Mouse (Mus musculus): ENCODE measurements around the gene Lsg1.

The Lsg1 gene

GRCm38 (mm10) chr16:30549966-30550747 lies 37.2 kb downstream of the Lsg1 start:
- DNase-seq (ENCODE audit: low spot score), result peak; percentile 79

DNA sequence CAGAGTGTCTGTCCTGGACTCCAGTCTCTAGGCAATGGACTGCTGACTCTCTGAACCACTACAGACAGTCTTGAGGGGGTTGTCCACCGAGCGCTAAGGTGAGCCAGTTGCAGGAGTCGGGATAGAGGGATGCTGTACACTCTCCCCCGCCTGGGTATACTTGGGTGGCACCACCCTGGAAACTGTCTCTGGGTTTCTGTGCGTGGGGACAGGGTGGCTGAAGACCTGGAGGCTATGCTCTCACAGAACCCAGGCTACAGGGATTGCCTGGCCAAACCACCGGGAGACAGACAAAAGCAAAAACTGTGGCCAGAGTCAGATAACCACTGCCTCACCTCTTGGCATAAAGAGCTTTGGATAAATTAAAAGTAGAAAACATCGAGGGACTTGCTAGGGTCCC lies 37.9 kb downstream of the Lsg1 start:
- DNase-seq (ENCODE audit: low spot score), result no peak

- DNase-seq (ENCODE audit: low spot score), result no peak
Measured at GRCm38 (mm10) chr16:30548291-30548690, 39.1 kb downstream of the Lsg1 start.

- no peak for DNase-seq (ENCODE audit: low spot score)
Measured at GRCm38 (mm10) chr16:30544693-30545092, 42.7 kb downstream of the Lsg1 start.

DNA sequence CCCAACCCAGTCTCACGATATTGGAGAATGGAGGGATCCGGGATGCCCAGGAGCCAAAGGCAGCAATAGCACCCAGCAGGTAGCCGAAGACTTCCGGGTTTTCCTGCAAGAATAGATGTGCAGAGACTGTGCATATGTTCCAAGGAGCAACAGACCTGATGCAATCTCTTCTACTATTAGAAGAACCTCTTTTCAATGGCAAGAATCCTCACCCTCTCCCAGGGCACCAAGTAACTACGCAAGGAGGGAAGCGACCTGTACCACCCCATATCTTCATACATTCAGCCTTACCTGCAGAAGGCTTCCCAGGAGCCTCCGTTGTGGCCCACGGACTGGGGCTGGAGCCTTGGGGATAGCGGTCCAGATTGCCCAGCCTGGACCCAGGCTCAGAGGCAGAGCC lies 44.0 kb downstream of the Lsg1 start:
- no peak for DNase-seq (ENCODE audit: low spot score)

GRCm38 (mm10) chr16:30542826-30543225 lies 44.6 kb downstream of the Lsg1 start:
- no peak for DNase-seq (ENCODE audit: low spot score)

DNA sequence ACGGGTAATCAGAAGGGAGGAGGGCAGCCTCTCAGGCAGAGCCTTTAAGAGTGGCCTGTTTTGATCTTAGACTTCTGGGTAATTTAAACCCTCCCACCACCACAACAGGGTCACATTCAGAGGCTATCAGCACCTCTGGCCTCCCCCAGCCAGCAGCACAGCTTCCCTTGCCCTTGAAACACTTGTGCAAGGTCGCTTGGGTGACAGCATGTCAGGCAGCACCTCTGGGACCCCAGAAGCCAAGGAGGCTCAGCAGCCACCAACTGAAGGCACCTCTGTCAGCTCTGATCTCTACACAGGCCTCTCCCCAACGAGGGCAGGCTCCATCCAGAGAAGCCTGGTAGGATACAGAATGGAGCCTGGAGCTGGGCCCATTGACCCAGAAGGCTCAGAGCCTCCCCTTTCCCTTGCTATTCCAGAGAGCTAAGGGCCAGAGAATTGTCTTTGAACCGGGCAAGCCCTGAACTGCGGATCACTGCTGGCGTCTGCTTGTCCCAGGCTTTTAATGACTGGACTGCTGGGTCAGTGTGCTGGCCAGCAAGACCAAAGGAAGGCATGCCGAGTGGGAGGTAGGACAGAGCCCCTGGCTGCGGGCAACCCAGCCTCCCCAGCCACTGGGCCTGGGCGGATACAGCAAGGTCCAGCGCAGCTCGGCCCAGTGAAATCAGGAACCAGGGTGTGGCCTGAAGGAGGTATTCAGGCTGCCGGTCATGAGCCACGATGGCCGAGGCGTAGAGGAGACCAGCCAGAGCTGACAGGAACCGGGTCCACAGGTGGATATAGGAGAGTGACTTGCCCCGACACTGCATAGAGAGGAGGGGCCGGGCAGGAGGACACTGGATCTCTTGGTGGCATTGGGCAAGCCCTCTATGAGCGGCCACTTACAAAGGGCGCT lies 47.0 kb downstream of the Lsg1 start:
- no peak for DNase-seq (ENCODE audit: low spot score)

DNA sequence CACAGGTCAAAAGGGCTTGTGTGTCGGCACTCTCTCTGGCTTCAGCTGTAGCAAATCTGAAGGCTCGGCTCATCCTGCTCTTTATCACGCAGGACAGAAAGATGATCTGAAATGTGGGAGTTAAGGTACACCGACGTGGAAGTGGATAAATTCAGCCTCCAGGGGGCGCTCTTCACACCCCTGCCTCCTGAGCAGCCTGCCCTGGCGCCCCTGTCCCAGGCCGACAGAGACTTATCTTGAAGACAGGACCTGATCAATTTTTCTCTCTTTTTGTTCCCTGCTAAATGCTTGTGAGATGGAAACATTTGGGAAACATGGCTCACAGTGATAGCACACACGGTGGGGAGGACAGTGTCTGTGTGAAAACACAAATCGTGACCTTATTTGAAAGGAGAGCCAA lies 48.0 kb downstream of the Lsg1 start:
- DNase-seq (ENCODE audit: low spot score), result no peak

DNA sequence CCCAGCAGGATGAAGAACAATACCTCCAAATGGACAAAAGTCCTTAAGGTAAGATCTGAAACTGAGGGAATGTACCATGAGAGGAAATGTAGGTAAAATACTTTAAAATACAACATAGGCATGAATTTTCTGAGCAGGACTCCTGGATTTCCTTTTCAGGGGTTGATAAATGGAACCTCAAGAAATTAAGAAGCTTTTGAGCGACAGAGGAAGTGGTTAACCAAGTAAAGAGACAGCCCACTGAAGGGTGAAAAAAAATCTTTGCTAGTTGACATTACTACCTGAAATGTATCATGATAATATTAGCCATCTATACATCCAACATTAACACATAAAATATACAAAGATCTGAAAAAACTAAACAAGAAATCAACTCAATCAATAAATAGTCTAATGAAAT lies 52.3 kb downstream of the Lsg1 start:
- DNase-seq (ENCODE audit: low spot score), result no peak

DNA sequence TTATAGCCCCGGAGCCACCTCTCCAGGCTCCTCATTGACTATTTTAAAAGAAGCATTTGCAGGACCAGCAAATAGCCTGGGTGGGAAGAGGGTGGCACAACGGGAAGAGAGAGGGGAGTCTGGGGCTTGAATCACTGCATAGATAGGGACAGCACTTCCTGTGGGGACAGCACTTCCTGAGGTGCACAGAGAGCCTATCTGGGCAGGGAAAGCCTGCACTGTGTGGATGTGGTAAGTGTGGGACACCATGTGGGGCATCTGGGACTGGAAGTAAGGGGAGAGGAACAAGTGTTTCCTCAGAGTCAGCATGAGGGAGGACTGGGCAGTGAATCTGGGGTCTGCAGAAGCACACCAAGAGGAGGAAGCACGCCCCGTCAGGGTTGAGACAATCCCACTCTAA lies 53.8 kb downstream of the Lsg1 start:
- no peak for DNase-seq (ENCODE audit: low spot score)

DNA sequence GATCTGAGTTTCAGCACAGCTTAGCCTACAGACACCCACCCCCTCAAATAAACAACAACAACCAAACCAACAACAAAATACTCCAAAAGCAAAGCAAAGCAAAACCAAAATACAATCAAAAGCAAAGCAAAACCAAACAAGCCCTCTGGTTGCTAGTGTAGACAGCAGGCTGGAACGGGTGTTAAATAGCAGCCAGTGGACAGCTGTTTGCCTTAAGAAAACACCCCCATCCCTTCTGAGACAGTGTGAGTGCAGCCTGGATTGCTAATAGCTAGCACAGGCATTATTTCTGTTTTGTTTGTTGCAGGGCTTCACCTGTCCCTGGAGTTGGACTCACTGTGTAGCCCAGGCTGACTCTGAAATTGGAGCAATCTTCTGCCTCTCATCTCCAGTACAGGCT lies 54.5 kb downstream of the Lsg1 start:
- DNase-seq (ENCODE audit: low spot score), result no peak

- no peak for DNase-seq (ENCODE audit: low spot score)
Measured at GRCm38 (mm10) chr16:30531761-30532406, 55.5 kb downstream of the Lsg1 start.

GRCm38 (mm10) chr16:30530815-30531214 lies 56.6 kb downstream of the Lsg1 start:
- DNase-seq (ENCODE audit: low spot score), result no peak

- DNase-seq (ENCODE audit: low spot score), result no peak
Measured at GRCm38 (mm10) chr16:30528386-30528785, 59.0 kb downstream of the Lsg1 start.

DNA sequence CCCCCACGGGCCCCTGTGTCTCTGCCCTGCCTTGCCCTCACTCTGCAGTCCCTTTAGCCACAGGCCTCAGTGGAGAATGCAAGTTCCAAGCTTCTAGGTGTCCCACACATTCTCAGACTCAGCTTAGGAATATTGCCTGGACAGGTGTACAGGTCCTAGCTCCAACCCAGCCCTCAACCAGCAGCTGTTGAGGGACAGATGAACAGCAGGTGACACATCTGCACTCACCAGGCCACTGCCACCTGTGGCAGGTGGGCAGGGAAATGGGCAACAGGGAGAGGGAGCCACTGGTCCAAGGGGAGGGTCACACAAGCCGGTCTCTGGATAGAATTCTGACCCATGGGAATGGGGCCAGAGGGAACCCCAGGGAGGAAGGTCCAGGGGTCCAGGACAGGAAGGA lies 59.5 kb downstream of the Lsg1 start:
- no peak for DNase-seq (ENCODE audit: low spot score)

DNA sequence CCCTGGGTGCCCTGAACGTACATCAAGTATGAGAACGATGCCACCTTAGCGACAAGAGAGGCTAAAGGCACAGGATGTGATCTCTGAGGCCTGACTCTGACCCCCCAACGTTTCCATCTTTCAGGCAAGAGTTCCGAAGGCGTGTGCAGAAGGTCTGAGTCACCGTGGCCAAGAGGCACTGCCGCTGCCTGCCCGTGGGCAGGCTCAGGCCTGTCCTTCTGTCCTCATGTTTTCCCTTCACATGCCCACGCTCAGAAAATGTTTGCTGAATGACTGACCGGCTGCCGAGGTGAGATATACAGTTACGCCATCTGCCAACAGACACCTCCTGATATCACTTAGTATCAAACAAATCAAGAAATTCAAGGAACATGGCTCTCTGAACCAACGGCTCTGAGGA lies 61.6 kb downstream of the Lsg1 start:
- no peak for DNase-seq (ENCODE audit: low spot score)

DNA sequence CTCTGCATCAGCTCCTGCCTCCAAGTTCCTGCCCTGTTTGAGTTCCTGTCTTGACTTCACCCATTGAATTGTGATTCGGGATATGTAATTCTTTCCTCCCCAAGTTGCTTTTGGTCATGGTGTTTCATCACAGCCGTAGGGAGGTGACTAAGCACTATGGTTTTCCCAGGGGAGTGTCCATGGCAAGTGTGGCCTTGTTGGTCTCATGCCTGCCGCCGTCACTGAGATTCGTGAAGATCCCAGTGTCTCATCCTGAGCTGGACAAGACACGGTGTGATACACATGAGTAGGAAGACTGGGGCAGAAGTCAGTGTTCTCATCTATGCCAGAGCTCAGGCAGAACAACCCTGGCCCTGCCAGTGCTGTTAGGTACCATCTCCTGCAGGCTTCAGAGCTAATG lies 62.9 kb downstream of the Lsg1 start:
- no peak for DNase-seq (ENCODE audit: low spot score)

- DNase-seq (ENCODE audit: low spot score), result no peak
Measured at GRCm38 (mm10) chr16:30522253-30522940, 65.0 kb downstream of the Lsg1 start.

GRCm38 (mm10) chr16:30521147-30521546 lies 66.2 kb downstream of the Lsg1 start:
- DNase-seq (ENCODE audit: low spot score), result no peak

DNA sequence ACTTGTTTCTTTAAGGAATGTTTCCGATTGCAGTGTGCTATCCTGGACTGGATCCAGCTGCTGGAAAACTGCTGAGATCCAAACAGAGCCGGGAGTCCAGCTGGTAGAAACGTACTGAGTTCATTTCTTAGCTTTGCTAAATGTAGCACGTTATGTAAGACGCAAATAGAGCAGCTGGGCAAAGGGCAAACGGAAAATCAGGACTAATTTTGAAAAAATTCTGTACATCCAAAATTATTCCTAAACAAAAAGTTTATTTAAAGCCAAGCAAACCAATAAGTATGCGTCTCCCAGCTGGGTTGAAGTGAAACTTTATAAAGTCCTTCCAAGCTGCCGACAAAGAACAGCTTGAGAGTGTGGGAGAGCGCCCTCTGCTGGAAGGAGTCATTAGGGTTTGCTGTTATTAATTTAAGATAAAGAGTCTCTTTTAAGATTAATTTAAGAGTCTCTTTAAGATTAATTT lies 67.0 kb downstream of the Lsg1 start:
- DNase-seq (ENCODE audit: low spot score), result peak; percentile 58

- no peak for DNase-seq (ENCODE audit: low spot score)
Measured at GRCm38 (mm10) chr16:30518635-30519034, 68.8 kb downstream of the Lsg1 start.

GRCm38 (mm10) chr16:30517666-30518283 lies 69.6 kb downstream of the Lsg1 start:
- no peak for DNase-seq (ENCODE audit: low spot score)

Measured in ovary, postnatal 10 days (tissue).